Mouse (Mus musculus) G1E (cell line): ENCODE measurements around the gene Ptma.

Experiments
- CTCF ChIP-seq: IDR thresholded peaks from 2 replicates; pipeline ENCODE4 v1.5.1; 2012; ENCODE audit warnings: low read depth, low read length, inconsistent platforms, mixed read lengths
- GATA1 ChIP-seq: IDR thresholded peaks from 2 replicates; pipeline ENCODE4 v1.6.1; 2012; ENCODE audit warnings: borderline replicate concordance, low read length, inconsistent platforms, mixed read lengths
- POLR2AphosphoS5 ChIP-seq: IDR thresholded peaks from 2 replicates; pipeline ENCODE4 v1.6.1; 2012; ENCODE audit warnings: low read depth, low read length, inconsistent platforms; ENCODE audit not compliant: insufficient replicate concordance

- no peak for TF ChIP-seq CTCF
- TF ChIP-seq POLR2AphosphoS5: no peak
- TF ChIP-seq GATA1: no peak
These were observed 27.9 kb upstream of the Ptma start for GRCm38 (mm10) chr1:86498611-86499010.
